Mouse (Mus musculus) thymus, postnatal 10 days (tissue): Measurements from ENCODE around the gene Stra6.

Experiments
- DNase-seq, 2 experiments: peaks; one replicate each; pipeline ENCODE4 v3.0.0; 2021; ENCODE audit warnings: low spot score in 2 of 2

Gene Stra6

GRCm38 (mm10) chr9:58131735-58132134 is 68.1 kb downstream of the Stra6 start:
- no peak for DNase-seq

DNA sequence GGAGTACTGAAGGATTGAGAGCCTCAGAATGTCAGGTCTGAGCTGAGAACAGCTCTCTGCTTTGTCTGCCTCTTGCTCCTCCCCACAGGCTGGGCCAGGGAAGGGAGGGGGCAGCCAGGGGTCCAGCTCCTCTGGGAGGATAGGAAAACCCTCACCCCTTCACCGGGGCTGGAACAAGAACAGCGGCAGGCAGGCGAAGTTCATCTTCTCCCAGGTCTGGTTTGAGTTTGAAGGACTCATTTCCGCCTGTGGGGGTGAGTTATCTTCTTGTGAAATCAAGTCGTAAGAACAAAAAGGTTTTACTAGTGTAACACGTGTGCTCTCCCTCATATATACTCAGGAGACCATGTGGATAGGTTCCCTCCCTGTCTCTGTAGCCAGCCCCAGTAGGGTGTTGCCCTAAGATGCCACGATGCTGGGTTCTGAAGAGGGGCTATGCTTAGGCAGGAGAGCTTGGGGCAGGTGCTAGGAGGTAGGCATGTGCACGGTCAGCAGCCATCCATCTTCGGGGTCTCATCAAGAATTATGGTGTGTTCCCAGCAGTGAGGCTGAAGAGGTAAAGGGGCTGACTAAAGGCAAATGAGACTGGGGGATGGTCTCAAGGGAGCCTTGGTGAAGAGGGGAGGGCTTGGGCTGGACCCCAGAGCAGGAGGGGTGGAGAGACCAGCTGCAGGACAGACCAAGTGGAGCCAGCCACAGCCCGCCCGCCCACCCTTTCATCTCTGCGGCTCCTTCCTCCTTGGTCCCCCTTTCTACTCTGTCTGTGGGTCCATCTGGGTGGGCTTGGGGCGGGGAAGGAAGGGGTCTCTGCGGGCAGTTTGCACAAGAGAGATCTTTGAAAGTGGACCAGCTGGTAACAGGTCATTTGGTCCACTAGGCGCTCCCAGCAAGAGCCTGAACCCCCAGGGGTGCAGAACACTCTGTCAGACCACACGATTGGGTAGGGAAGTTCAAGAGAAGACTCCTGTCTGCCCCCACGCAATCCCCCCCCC is 70.6 kb downstream of the Stra6 start:
- peak in 1 of 2 experiments; percentile 35 for DNase-seq

- no peak for DNase-seq
Measured at GRCm38 (mm10) chr9:58134906-58135305, 71.3 kb downstream of the Stra6 start.

GRCm38 (mm10) chr9:58135921-58136321 is 72.3 kb downstream of the Stra6 start:
- DNase-seq = no peak

DNA sequence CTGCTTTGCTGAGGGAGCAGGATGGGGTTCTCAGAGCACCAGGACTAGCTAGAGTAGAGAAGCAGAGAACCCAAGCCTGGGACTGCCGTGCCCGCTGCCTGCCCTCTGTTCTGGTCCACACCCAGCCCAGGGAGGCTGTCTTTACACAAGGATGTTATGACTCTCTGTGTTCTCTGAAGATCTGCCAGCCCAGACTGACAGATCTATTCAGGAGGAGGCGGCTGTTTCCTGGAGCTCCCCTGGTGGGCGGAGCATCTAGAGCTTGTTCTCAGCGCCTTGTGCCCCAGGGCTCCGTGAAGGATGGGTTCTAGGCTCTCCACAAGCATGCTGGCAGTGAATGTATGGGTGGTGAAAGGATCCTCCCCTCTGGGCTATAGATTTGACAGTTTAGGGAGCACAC is 76.4 kb downstream of the Stra6 start:
- DNase-seq = peak; percentile 25 to 38

DNA sequence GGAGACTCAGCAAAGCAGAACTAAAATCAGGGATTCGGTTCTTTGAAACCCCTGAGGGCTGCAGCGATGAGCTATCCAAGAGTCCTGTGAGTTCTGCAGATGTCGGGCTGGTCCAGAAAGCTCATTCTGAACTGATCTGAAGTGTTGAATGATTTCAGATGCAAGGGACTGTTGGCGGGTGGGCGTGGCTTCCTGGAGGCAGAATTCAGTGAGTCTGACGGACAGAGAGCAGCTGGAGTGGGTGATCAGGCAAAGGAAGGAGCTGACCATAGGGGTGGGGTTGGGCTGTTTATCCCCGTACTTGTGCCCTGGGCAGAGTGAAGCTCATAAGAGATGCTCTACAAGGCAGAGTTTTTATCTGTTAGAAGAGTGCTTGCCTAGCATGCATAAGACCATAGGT is 79.8 kb downstream of the Stra6 start:
- DNase-seq = no peak

GRCm38 (mm10) chr9:58144664-58145063 is 81.1 kb downstream of the Stra6 start:
- no peak for DNase-seq

- no peak for DNase-seq
Measured at GRCm38 (mm10) chr9:58145417-58145816, 81.8 kb downstream of the Stra6 start.

DNA sequence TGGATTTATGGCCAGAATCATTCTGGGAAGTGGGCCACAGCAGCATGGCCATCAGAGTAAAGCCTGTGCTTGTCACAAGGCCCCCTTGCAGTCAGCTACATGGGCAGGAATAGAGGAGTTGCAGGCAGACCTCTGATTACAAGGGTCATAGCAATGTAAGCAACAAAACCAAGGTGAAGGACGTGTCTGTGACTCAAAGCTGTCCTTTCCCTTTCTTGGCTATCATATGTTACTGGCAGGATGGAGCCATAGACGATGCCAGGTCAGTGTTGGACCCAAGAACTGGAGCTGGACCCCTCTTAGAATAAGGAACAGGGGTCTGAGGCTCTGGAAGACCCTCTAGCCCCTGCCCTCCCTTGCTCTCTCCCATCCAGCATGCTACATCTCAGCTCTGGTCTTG is 85.2 kb downstream of the Stra6 start:
- DNase-seq = no peak

GRCm38 (mm10) chr9:58150733-58151361 is 87.3 kb downstream of the Stra6 start:
- no peak for DNase-seq

DNA sequence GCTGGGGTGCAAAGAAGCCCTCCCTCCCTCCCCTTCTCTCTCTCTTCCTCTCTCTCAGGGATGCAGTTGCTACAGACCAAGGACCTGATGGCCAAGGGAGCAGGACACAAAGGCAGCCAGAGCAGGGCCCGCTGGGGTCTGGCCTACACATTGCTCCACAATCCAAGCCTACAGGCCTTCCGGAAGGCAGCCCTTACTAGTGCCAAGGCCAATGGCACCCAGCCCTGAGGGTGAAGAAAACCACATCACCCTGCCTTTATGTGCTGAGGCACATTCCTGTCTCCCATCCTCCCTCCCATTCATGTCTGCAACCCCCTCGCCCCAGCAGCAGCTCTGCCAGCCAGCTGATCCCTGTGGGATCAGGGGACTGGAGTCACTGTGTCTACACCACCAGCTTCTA is 89.5 kb downstream of the Stra6 start:
- DNase-seq = no peak

- DNase-seq = no peak
Measured at GRCm38 (mm10) chr9:58155366-58155765, 91.8 kb downstream of the Stra6 start.

DNA sequence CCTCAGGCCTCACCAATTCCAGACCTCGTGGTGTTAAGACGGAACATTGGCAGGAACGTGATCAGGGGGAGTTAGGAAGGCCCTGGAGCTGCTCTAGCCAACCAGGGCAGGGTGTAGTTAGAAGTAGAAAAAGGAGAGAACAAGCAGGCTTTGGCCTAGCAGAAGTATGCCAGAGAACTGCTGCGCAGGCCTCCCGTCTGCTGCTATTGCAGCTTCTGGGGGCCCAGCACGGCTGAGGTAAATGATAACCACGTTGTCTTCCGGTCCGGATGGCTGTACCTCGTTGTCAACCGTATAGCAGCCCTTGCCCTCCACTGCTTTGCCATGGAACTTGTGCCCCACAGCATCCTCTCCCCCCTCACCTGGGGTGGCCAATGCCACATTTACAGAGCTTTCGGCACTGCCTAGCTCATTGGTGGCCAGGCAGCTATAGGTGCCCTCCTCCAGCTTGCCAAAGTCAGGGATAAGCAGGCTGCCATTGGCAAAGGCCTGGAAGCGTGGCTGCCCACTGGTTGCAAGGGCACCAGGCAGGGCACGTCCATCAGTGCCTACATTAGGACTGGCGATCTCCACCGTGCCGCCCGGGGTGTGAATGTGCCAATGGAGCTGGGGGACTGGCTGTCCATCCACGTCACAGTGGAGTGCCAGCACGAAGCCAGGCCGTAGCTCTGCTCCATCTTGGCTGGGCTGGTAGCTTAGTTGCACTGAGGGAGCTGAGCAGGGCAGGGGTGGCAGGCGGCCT is 93.4 kb downstream of the Stra6 start:
- DNase-seq = no peak

GRCm38 (mm10) chr9:58157838-58158237 is 94.2 kb downstream of the Stra6 start:
- DNase-seq = no peak

- peak in 1 of 2 experiments; percentile 17 for DNase-seq
Measured at GRCm38 (mm10) chr9:58158541-58159311, 95.1 kb downstream of the Stra6 start.

DNA sequence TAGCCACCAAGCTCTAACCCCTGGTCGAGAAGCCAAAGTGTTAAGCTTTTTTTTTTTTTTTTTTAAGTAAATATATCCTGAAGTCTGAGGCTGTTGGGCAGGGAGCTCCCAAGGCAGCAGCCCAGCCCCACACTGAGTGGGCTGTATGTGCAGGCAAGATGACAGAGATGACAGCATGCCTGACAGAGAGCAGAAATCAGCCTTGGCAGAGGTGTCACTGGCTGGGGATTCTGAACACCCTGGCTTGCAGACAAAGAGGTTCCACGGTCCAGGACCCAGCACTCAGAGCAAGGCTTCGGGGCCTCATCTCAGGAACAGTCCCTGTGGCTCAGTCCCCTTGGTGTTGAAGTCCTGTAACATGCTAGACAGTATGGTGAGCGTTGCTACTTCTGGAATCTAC is 96.3 kb downstream of the Stra6 start:
- DNase-seq = no peak

DNA sequence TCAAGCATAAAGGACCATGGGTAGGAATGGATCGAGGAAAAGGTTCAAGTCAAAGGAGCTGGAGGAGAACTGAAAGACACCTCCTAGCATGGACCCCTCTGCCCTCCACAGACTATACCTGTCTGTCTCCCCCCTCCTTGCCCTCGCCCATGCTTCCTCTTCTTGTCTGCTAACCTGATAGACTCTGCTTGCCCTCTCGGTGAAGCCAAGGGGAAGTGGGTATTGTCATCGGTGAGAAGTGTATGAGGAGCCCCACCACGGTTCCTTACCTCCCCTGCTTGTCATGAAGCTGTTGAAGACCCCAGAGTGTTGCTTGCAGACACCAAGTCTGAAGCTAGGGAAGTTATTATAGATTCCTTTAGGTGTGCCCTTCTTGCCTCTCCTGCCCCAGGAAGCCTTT is 96.7 kb downstream of the Stra6 start:
- DNase-seq = no peak

GRCm38 (mm10) chr9:58162173-58162572 is 98.6 kb downstream of the Stra6 start:
- DNase-seq = no peak

DNA sequence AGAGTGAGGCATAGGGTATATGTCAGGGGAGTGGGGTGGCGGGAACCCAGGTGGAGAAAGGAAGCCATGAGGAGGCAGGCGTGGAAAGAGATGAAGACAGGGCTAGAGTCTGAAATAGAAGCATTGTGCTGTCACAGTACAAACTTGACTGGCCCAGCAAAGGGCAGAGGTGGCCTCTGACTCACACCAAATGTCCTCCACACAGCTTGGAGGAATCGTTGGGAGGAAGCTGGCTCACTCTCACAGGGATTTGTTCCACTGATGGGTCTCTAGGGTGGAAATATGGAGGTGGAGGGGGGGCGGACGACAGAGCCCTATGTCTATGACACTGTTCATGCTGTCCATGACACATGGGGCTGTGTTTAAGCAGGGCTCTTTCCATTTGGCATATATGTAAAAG is 99.6 kb downstream of the Stra6 start:
- DNase-seq = no peak

- no peak for DNase-seq
Measured at GRCm38 (mm10) chr9:58165779-58166178, 102.2 kb downstream of the Stra6 start.

GRCm38 (mm10) chr9:58168880-58169279 is 105.3 kb downstream of the Stra6 start:
- DNase-seq = no peak

DNA sequence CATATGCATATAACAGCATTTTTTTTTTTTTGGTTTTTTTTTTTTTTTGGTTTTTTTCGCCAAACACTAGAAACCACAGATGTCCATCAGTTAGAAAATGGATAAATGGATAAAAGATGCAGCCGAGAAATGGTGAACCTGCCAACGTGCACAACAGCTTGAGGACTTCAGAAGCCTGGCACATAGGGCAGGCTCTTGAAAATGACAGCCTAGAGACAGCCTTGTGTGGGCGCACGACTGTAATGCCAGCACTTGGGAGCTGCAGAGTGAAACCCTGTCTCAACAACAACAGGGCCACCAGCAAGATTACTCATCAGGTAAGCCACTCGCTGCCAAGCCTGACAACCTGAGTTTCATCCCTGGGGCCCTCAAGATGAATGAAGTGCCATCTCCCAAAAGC is 105.8 kb downstream of the Stra6 start:
- DNase-seq = no peak
